Mouse (Mus musculus): ENCODE results near the gene Fgd3. TPM values are rescaled to one million over a fixed set of nuclear protein-coding genes. Genes with fewer than 3 reads are reported as not detected.

Fgd3 gene
- total RNA-seq, 4 experiments from 2014 or later: 8.8 to 10.1 (median 8.9) TPM

DNA sequence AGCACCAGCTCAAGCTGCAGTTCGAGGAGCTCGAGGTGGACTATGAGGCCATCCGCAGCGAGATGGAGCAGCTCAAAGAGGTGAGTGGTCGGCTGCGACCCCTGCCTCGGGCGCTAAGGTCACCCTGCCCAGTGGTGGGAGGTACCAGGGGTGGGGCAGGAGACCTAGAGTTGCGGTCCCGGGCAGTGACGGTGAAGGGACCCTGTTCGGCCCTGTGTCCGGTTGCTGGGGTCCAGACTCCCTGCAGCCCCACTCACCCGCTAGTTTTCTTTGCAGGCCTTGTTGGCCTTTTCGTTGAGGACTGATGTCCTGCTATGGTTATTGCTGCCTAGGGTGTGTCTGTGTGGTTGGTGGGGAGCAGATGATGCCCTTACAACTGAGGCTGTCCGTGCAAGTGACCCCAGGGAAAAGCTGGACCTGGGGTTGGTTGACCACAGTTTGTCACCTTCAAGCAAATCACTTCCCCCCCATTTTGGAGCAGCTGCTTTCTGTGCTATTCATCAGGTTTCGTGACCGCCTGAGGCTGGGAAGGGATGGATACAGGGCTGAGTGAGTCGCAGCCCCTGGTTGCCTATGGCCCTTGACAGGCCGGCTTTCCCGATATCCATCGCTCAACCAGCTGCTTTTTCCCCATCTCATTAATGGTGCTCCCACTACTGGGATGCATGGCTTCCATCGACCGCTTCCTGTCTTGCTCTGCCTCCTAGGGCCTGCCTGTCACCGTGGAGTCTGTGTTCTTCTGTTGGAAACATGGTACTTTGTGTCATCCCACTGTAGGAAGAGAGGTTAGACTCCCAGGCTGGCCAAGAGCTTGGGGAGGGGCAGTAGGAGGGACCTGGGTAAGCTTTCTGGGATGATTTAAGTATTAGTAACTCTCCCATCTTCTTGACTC is 22.0 kb upstream of the Fgd3 start:
- DNase-seq (ENCODE audit: low spot score in 2 of 2): no peak

DNA sequence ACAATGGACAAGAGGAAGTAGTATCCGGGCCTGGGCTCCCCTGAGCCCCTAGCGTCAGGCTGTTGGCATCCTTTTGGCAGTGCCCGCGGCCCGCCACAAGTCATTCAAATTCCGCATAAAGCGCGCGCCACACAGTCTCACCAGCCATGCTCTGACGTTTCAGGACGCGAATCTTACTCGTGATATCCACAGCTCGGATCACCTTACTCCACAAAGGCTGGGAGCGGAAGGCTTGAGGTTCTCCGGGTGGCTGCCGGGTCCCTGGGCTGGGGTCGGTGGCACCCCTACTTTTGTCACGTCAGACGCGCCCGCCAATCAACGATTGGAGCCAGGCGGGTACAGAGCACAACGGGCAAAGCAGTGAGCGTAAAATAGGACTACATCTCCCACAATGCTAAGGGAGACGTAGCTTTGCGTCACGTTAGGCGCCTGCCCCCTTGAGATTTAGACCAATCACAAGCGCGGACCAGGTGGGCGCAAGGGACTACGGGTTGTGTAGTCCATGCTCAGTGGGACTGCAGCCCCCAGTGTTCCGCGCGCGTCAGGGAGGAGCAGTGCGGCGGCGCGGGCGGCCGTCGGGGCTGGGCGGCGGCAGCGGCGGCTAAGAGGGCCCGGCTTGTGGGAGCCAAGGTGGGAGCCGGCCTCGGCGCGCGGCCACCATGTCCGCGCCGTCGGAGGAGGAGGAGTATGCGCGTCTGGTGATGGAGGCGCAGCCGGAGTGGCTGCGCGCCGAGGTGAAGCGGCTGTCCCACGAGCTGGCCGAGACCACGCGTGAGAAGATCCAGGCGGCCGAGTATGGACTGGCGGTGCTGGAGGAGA is 21.1 kb upstream of the Fgd3 start, which contains the start of gene Bicd2:
Gene Bicd2, plus strand, starts transcription at position 574 of the 819 bp plus-strand sequence.
- DNase-seq (ENCODE audit: low spot score in 2 of 2): peak; percentile 86 to 98

GRCm38 (mm10) chr13:49338893-49339546 is 18.9 kb upstream of the Fgd3 start:
- DNase-seq (ENCODE audit: low spot score in 2 of 2): no peak

DNA sequence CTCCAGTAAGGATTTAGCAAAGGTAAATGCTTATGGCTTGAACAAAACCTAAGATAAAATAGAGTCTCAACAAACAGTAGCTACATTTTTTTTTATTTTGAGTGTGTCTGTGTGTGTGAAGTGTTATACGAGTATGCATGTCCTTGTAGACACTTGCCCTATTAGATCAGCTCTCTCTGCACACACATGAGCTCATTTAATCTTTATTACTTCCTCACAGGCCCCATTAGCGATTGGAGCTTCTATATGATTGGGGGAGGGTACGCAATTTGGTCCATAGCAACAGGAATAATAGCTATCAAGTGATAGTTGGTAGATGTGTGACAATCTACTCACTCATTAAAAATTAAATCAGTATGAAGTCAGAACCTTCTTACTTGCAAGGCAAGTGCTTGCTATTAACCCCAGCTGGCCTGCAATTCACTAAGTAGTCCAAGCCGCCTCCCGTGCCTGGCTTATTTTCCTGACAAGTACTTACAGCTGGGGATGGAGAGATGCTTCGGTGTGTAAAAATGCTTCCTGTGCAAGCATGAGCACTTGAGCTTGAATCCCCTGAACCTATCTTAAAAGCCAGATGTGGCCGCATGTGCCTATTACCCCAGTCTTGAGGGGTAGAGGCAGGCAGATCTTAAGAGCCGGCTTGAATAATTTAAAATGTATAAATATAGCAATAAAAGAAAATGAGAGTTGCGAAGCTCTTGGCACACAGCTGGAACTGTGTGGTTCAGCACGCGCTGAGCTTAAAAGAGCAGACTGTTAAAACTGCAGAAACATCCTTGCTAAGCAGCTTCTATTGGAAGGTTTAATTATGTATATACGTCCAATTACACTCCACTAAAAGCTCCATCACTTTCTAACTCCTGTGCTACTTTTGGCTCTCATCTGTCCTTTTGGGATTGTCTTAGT is 15.2 kb upstream of the Fgd3 start:
- DNase-seq (ENCODE audit: low spot score in 2 of 2): no peak

DNA sequence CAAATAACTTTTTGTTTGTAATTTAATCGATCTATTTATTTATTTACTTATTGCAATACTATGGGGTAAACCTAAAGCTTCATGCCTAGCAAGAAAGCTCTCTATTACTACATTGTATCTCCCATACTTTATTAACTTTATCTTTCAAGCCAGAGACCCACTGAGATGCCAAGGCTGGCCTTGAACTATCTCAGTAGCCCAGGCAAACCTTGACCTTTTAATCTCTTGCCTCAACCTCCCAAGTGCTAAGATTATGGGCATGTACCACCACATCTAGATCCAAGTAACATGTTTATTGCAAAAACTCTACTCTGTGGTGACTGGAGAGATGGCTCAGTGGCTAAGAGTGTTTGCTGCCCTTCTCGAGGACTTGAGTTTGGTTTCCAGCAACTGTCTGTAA is 13.1 kb upstream of the Fgd3 start:
- no peak for DNase-seq (ENCODE audit: low spot score in 2 of 2)

DNA sequence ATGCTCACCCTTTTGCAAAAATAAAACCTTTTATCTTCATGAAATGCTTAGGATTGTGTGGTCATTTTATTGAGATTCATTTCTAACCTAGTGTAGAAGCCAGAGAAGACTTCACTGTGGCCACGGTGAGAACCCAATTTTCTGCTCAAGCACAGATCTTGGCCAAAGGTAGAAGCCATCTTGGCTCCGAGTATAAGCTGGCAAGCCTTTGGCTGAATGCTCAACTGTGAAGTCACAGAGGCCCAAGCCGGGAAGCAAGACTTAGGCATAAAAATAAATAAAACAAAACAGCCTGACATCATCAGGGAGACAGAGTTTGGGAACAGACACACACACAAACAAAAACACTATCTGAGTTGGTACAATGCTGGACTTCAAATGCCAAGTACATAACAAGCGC is 8.0 kb upstream of the Fgd3 start:
- no peak for DNase-seq (ENCODE audit: low spot score in 2 of 2)

DNA sequence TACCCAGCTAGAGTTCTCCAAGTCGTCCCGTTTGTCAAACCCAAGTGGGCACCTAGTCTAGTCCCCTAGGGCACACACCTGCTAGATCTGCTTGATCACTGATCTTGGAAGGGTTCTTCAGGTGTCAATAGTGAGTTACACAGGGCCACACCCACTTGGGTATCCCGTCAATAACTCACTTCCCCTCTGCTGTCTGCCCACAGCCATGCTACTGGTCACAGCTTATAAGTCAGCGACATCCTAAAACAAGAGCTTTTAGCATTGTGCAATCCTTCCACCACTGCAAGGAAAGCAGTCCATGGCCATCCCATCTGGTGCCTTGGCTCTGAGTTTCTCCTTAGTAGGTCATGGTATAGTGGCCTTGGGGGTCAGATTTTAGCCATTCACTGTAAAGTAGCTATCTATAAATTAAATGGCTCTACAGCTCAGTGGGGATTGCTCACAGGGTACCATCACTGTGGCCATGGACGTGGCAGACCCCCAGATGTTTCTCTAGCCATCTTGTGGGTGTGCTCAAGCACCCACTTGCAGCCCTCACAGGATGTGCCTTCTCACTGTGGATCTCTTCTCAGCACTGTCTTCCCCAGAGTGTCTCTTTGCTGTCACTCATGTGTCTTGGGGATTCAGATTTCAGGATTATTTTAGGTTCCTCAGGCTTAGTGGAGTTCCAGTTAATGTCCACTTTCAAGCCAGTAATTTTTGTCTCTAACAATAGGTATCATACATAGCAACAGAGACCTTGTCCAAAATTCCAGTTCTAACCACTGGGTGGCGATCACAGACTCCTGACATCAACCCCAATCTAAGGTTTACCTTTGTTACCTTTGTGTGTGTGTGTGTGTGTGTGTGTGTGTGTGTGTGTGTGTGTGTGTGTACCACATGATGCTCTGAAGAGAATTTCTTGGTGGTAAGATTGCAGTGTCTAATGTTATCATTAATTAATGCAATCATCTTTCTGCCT is 6.4 kb upstream of the Fgd3 start:
- DNase-seq (ENCODE audit: low spot score in 2 of 2): no peak

GRCm38 (mm10) chr13:49324871-49325270 is 4.8 kb upstream of the Fgd3 start:
- DNase-seq (ENCODE audit: low spot score in 2 of 2): no peak

DNA sequence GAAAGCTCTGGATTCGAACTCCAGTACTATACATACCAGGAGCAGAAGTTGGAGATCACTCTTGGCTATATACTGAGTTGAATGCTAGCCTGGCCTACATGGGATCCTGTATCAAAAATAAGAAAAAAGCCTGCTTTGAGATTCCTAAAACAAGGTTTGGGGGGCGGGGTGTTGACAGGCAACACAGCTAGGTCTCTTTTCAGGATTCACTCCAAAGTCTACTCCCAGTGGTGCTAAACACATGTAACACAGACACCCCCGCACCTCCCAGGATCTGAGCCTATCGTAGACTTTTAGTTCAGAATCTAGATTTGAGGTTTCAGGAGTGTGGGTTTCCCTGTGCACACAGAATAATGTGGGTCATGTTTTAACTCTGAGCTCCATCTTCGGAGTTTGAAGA is 2.6 kb upstream of the Fgd3 start:
- peak in 1 of 2 experiments; percentile 82 for DNase-seq (ENCODE audit: low spot score in 2 of 2)

DNA sequence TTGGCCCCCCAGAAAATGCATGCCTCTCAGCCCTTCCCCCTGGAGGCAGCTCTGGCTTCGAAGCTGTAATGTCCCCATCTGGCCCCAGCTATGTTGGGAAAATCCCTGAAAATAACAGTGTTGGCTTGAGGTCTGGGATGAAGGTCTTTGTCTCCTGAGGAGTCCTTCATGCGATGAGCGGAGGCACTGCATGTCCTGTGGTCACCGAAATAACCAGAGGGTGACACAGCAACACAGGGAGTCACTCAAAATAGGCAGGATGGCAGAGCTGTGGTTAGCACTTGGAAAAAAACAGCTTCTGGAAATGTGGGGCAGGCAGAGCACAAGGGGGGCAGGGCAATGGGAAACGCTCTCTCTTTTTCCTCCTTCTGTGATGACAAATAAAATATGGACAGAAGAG is 2.1 kb upstream of the Fgd3 start:
- no peak for DNase-seq (ENCODE audit: low spot score in 2 of 2)

- no peak for DNase-seq (ENCODE audit: low spot score in 2 of 2)
These were observed 1.3 kb upstream of the Fgd3 start for GRCm38 (mm10) chr13:49321452-49321851.

- no peak for DNase-seq (ENCODE audit: low spot score in 2 of 2)
These were observed 403 bp upstream of the Fgd3 start for GRCm38 (mm10) chr13:49320514-49320913.

DNA sequence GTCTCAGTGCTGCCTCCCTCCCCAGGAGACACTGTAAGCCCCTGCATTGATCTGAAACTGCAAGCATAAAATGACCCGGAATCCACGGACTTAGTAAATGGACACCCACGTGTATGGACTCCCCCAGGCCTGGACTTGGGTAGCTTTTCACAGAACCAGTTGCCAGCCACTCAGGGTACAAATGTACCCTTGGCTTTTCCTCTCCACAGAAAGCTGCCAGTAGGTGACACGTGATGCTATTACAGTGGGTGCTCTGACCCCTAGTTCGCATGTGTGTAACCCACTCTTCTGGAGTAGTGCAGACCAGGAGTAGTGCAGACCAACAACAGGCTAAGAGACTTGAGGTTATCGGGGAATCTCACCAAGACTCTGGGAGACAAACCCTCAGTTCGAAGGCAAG is 2.2 kb downstream of the Fgd3 start:
- DNase-seq (ENCODE audit: low spot score in 2 of 2): no peak

- no peak for DNase-seq (ENCODE audit: low spot score in 2 of 2)
These were observed 2.6 kb downstream of the Fgd3 start for GRCm38 (mm10) chr13:49317508-49317907.

GRCm38 (mm10) chr13:49316386-49317162 is 3.5 kb downstream of the Fgd3 start:
- DNase-seq (ENCODE audit: low spot score in 2 of 2): no peak

GRCm38 (mm10) chr13:49311642-49312041 is 8.5 kb downstream of the Fgd3 start:
- no peak for DNase-seq (ENCODE audit: low spot score in 2 of 2)

DNA sequence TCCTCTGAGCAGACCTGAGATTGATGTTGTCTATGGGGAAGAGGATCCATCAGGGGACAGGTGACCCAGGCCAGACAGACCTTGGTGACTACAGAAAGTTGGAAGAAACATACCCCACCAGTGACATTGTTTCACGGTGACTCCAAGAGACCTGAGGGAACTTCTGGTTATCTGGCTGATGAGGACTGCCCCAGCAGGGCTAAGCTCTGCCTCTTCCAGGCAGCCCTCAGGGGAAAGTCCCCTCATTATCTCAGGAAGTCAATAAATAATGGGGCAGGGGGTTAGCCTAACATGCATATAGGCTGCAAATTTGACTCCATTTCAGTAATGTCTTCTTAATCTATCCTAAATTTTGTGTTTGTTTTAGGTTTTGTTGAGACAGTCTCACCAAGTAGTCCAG is 10.6 kb downstream of the Fgd3 start:
- no peak for DNase-seq (ENCODE audit: low spot score in 2 of 2)

GRCm38 (mm10) chr13:49308861-49309403 is 11.2 kb downstream of the Fgd3 start:
- no peak for DNase-seq (ENCODE audit: low spot score in 2 of 2)

GRCm38 (mm10) chr13:49308206-49308605 is 11.9 kb downstream of the Fgd3 start:
- DNase-seq (ENCODE audit: low spot score in 2 of 2): no peak

Data from left cerebral cortex, adult 8-10 months (tissue).